Mouse (Mus musculus) gastrocnemius, postnatal 4 days (tissue): ENCODE measurements around the gene Rad51b. TPM values are rescaled to one million over a fixed set of nuclear protein-coding genes. Genes with fewer than 3 reads are reported as not detected.

Source experiments
- DNase-seq, 2 experiments: peaks; one replicate each; pipeline ENCODE4 v3.0.0; 2021 to 2022; ENCODE audit warnings: low spot score in 2 of 2, mixed read lengths in 2 of 2
- total RNA-seq, 2 experiments: library from RNA; stranded (reverse); gene quantifications; 2 replicates each; pipeline ENCODE4 v1.2.3; 2021

Gene Rad51b
- total RNA-seq, 2 experiments from 2014 or later, result 2.2 to 2.3 TPM

- no peak for DNase-seq
Measured at GRCm38 (mm10) chr12:79327868-79328267, 30.8 kb downstream of the Rad51b start.

DNA sequence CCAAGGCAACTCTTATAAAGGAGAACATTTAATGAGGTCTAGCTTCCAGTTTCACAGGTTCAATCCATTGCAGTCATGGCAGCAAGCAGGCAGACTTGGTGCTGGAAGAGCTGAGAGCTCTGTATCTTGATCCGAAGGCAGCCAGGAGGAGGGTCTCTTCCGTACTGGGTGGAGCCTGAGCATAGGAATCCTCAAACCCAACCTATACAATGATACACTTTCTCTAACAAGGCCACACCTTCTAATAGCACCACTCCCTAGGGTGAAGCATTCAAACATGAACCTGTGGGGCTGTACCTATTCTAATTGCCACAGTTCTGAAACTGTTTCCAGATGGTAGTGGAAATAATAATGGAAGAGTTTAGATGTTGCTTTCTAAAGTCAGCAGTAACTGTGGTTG lies 33.5 kb downstream of the Rad51b start:
- DNase-seq, result no peak

GRCm38 (mm10) chr12:79331722-79332121 lies 34.6 kb downstream of the Rad51b start:
- no peak for DNase-seq

DNA sequence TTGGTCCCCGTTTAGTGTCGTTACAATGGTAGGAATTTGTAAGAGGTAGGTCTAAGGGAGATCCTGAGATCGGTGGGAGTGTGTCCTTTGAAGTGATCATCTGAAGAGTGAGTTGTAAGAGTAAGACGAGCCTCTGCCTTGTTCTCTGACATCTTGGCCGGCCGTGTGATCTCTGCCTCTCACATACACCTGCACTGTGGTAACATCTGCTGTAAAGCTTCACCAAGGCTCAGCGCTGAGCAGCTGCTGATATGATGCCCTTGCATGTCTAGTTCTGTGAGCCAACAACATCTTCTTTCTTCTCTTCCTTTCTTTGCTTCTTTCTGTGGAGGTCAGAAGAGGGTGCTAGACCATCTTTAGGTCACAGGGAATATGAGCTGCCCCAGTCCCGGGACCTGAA lies 41.7 kb downstream of the Rad51b start:
- no peak for DNase-seq

- DNase-seq, result no peak
Measured at GRCm38 (mm10) chr12:79340513-79340912, 43.4 kb downstream of the Rad51b start.

DNA sequence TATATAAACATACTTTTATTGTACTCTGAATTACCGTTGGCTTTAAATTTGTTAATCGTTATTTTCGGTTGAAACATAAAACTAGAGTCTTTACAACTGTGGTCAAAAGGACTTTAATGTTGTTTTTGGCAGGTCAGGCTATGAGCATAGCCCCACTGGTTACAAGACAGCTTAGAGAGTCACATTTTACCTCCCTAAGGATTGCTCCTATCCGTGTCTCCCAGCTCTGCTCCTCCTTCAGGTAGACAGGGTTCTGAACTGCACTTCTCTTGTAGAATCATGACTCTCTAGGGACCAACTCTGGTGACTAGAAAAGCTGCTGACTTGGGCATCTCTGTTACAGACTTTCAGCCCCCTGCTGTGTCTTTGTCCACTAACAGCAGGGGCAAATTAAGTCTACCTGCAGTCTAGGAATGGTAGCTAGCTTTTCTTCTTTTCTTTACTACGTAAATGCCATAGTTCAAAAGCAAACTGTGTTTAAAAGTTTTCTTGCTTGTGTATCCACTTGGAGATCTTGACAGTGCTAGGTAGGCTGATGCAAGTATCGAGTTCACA lies 44.3 kb downstream of the Rad51b start:
- no peak for DNase-seq

- no peak for DNase-seq
Measured at GRCm38 (mm10) chr12:79346198-79346733, 49.2 kb downstream of the Rad51b start.

- DNase-seq, result peak; percentile 25 to 60
Measured at GRCm38 (mm10) chr12:79347643-79348042, 50.6 kb downstream of the Rad51b start.

DNA sequence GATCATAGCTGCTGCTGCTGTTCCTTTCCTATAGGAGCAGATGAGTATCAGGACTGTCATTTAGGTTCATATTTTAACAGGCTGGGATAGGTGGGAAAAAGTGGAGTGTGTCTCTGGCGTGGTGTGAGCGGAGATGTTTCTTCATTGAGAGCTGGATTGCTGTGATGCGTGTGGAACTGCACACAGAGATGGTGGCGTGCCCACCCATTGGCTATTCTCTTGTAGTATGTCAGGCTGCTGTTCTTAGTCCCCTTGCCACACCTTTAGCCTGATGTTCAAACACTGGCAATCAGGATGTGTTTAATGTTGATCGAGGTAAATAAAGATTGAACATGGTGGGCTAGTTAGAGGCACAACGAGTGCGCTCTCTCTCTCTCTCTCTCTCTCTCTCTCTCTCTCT lies 54.4 kb downstream of the Rad51b start:
- DNase-seq, result no peak

DNA sequence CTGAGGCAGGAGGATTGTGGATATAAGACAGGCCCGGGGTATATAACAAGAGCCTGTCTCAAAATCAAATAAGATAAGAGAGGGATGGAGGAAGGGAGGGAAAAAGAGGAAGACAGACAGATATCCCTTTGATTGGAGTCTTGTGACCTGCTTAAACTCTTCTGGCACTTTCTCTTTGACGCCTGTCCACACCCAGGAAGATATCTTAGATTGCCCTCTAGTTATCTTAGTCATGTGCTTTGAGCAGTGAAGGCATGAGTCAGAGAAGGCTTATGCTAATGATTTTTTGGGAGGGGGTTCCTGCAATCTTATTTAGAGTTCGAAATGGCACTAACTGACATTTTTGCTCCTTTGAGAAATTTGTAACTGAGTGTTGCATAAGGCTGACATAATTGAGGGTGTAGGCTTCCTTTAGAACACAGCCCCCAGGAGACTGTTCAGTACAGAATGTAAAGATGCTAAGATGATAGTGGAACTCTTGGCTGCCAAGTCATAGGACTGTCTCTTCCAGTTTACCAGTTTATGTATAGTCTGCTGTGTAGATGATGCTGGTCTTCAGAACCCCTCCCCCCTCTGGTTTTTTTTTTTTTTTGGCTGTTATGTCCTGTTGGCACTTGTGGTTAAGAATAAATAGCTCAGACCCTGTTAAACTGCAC lies 55.1 kb downstream of the Rad51b start:
- DNase-seq, result no peak

DNA sequence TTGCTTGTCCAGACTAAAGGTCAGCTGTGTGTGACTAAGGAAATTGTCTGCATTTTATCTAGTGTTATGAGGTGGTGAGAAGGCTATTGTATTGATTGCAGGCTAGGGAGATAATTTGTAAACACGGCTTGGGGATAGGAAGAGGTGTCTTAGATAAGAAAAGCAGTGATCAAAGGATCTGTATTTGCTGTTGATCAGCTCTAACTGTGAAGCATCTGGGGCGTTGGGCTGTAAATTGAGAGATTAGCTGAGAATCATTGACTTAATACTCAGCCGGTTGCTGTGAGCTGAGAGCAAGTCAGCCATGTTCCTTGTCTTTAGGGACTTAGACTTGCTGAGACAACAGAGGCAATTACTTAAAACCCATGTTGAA lies 55.6 kb downstream of the Rad51b start:
- DNase-seq, result no peak

GRCm38 (mm10) chr12:79353356-79353755 lies 56.3 kb downstream of the Rad51b start:
- DNase-seq, result no peak

GRCm38 (mm10) chr12:79354621-79355020 lies 57.5 kb downstream of the Rad51b start:
- DNase-seq, result no peak

- DNase-seq, result no peak
Measured at GRCm38 (mm10) chr12:79356138-79356537, 59.1 kb downstream of the Rad51b start.

- DNase-seq, result no peak
Measured at GRCm38 (mm10) chr12:79357631-79358030, 60.5 kb downstream of the Rad51b start.

DNA sequence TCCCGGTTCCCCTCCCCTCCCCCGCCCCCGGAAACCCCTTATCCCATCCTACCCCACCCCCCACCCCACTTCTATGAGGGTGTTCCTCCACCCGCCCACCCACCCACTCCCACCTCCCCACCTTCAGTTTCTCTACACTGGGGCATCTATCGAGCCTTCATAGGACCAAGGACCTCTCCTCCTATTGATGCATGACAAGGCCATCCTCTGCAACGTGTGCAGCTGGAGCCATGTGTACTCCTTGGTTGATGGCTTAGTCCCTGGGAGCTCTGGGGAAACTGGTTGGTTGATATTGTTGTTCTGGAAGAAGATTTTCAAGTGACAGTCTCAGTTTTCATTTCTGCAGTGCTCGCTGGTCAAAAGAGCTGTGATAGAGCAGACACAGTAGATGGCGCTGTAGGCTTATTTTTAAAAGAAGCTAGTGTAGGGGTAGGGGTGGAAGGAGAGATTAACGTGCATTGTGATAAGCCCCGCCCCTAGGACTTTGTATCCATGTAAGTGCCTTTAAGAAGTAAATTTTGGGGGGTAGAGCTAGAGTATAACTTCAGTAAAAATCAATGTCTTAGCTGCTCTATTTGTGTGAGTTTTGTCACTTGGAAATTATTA lies 61.6 kb downstream of the Rad51b start:
- peak in 1 of 2 experiments; percentile 38 for DNase-seq

GRCm38 (mm10) chr12:79359404-79359803 lies 62.3 kb downstream of the Rad51b start:
- no peak for DNase-seq

DNA sequence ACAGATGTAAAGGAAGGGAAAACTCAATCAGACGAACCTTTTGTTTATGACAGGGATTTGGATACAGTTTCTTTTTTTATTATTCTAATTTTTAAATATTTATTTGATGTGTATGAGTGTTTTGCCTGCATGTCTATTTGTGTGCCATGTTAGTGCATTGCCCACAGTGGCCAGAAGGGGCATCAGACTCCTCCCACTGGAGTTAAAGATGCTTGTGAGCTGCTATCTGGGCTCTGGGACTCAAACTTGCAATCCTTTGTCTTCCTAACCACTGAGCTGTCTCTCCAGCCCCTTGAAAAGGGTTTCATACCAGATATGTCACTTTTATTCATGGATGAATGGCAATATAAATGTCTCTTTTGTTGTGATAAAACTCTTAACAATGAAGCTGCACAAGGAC lies 65.1 kb downstream of the Rad51b start:
- DNase-seq, result no peak

GRCm38 (mm10) chr12:79364284-79364683 lies 67.2 kb downstream of the Rad51b start:
- DNase-seq, result no peak

DNA sequence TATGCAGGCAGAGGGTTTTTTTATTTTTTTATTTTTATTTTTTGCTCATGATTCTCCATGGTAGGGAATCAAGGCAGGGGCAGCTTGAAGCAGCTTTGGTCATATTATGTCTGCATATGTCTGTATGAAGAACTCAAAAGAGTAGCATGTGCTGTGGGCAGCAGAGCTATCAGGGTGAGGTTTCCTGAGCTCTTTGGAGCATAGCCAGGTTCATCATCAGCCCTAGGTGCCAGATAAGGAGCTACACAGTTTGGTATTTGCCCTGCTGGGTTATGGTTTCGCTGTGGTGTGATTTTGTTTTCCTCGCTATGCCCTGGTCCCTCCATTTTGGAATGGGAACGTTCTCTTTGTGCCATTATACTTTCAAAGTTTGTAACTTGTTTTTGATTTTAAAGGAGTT lies 71.7 kb downstream of the Rad51b start:
- no peak for DNase-seq

GRCm38 (mm10) chr12:79369512-79370165 lies 72.6 kb downstream of the Rad51b start:
- DNase-seq, result no peak

DNA sequence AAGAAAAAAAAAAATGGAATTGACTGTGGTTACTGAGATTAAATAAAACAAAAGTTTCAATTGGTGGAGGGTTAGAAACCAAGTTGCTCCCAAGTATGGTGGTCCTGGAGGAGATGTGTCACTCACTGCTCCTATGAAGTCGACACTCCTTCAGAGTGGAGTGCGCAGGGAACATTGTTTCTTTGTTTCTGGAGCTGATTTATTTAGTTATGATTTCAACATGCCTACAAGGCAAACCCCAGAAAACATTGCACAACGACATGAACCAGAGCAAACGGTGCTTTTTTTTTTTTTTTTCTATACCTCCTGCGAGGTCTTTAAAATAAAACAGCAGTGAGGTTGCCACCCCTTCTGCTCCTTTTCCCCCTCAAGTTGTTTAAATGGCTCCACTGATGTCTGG lies 75.6 kb downstream of the Rad51b start:
- no peak for DNase-seq
